Mouse (Mus musculus) left cerebral cortex, postnatal 25 days (tissue): ENCODE measurements around the gene Rsph3b. TPM values are rescaled to one million over a fixed set of nuclear protein-coding genes. Genes with fewer than 3 reads are reported as not detected.

ENCODE experiments used
- DNase-seq, 2 experiments: peaks; one replicate each; pipeline ENCODE4 v3.0.0; 2022; ENCODE audit warnings: low spot score in 2 of 2, mixed read lengths in 1 of 2
- intact Hi-C: fragments of 180-260 bp; cut with DNase I; formaldehyde crosslinking; loops from one replicate; pipeline ENCODE4 v1.15.1; 2025
- microRNA-seq, 2 experiments: library from miRNA; unstranded; fragments of <30 nt; microRNA quantifications; one replicate each; pipeline ENCODE4 v1.2.0; 2022
- total RNA-seq, 2 experiments: library from RNA; stranded (reverse); gene quantifications; 2 replicates each; pipeline ENCODE4 v1.2.3; 2021

The Rsph3b gene
- total RNA-seq, 2 experiments from 2014 or later, result 31.3 to 32.3 TPM

DNA sequence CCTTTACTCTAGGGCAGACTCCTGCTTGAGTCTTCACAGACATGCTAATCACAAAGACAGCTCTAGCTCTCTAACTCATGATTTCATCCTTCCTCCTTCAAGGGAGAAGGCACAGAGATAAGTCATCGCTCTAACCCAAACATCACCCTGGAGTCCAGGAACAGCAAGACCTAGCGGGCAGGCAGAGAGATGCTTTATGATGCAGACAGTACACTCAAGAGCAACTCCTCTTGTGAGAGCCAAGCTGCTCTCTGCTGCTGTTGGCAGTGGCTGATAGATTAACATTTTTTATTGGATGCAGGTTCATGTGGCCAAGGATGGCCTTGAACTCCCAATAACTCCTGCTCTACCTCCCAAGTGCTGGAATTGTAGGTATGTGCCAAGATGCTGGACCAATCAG lies 77.1 kb downstream of the Rsph3b start:
- DNase-seq, result no peak
- intact Hi-C loops, result no loop called here

DNA sequence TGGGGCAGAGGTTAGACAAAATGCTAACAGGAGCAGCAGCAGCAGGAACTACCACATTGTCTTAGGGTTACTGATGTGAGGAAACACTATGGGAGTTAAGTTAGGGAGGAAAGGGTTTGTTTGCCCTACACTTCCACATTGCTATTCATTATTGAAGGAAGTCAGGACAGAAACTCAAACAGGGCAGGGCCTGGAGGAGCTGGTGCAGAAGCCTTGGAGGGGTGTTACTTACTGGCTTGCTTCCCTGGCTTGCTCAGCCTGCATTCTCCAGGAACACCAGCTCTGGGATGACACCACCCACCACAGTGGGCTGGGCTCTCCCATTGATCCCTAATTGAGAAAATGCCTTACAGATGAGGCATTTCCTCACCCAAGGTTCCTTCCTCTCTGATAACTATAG lies 79.7 kb downstream of the Rsph3b start:
- DNase-seq, result no peak
- intact Hi-C loops, result no loop called here

DNA sequence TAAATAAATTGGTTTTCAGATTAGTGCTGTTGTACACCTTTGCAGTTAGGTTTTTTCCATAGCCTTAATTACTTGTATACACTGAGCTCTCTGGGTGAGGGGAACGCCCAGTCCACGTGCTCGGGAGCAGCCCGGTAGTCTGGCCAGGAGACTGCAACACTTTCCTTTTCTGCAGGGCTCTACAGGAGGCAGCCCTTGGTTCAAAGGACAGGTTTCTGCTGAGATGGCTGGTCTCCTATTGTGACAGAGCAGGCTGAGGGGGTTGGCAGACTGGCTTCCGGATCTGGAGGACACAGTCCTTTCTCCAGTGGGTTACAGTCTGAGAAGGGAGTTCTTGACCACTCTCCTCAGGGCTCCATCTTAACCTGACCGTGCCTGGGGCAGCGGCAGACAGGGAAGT lies 80.7 kb downstream of the Rsph3b start:
- intact Hi-C loops, result no loop called here
- DNase-seq, result no peak

DNA sequence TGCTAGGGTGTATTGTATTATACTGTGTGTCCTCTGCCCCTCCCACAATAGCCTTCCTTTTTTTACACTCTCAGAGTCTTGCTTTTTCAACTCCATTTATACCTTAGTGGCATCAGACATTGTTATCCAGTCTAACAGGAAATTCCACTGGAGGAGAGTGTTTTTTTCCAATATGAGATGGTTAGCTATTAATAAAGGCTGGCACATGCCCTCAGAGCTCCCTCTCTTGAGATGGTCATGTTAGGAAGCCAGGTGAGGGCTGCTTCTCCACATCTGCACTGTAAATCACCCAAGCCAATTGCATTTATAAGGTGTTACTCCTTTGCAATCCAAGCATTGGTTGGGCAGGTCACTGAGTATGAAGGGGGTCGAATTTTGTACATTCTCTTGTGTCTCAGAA lies 81.9 kb downstream of the Rsph3b start:
- intact Hi-C loops, result no loop called here
- no peak for DNase-seq

DNA sequence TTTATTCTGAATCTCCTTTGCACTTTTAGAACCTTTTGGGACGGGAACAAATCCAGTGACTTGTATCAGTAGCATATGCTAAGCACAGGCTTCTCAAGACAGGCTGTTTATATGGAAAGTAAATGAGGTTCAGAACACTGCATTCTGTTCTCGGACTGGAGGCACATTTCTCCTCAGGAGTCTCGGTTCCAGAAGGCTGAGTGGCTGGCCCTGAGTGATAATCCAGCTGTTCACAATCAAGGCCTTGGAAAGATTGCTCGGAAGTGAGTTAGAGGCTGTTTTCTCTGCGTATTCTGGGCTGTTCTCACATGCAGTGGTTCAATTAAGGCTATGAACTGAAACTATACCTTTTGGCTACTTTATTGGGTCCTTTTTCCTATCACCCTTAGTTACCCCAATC lies 82.9 kb downstream of the Rsph3b start:
- no peak for DNase-seq
- intact Hi-C loops, result no loop called here

DNA sequence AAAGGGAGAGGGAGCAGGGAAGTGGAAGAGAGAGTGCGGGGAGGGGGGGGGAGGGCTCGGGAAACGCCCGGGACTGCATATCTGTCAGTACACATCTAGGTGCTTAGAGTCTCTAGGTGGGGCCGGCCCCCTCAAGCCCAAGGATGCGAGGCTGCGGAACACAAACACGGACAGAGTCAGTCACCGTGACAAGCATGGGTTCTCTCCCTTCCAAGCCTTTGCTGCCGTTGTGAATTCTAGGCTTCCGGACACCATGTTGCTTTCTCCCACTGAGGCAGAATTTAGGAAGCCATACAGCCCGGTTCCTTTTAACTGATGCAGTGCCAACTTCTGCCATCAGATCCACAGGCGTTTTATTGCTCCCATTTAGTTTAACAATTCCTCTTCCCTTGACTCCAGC lies 83.6 kb downstream of the Rsph3b start:
- no peak for DNase-seq
- intact Hi-C loops, result loop anchor here (5.0 kb wide), 1 partner anchor 83 kb away; the partner anchor contains the start of gene Ezr

DNA sequence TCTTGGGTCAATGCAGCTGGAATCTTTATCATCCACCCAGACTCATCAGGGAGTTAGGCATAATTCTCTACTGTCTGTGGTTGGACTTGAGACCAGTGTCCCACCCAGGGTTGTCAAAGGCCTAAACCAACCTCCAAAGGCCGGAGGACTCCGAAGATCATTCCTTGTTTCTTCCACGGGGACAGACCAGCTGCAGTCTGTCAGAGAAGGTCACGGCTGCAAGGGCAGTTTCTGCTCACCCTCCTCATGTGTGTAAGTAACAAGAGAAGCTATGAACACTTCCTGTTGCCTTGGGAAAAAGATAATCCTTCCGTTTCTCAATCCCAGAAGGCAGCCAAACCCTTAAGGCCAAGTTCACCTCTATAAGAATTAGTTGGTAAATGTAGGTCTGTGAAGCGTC lies 85.0 kb downstream of the Rsph3b start:
- no peak for DNase-seq
- intact Hi-C loops, result loop anchor here (5.0 kb wide), 1 partner anchor 81 kb away; the partner anchor contains the start of gene Ezr

DNA sequence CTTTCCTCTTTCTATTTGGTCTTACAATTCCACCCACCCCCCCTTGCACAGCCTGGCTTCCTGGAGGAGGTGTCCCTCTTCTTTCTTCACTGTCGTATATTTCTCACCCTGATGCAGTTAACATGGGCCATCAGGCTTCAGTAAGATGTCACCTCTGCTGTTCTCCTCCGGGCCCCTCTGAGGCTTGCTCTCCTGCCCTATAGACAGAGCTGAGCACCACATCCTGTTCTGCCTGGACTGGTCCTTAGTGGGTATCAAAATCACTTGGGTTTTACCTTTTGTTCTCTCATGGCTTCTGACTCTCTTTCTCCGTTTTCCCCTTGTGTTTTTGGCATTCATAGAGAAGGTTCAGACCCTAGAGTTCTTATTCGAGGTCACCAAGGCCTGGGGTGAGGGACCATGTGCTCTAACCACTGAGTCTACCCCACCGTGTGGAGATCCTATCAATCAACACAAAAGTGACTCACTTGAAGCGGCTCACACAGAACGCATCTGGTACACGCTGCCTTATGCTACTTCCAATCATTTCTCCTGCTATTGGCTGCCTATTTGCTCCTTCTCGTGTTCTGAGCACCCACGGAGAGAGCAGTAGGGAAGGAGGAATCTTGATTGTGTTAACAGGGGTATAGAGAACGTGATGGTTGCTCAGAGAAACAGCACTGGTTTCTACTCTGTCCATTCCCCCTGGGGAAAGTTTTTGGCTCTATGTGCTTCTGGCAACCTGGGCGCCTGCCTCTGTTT lies 86.3 kb downstream of the Rsph3b start:
- intact Hi-C loops, result loop anchor here (5.0 kb wide), 1 partner anchor 80 kb away; the partner anchor contains the start of gene Ezr

DNA sequence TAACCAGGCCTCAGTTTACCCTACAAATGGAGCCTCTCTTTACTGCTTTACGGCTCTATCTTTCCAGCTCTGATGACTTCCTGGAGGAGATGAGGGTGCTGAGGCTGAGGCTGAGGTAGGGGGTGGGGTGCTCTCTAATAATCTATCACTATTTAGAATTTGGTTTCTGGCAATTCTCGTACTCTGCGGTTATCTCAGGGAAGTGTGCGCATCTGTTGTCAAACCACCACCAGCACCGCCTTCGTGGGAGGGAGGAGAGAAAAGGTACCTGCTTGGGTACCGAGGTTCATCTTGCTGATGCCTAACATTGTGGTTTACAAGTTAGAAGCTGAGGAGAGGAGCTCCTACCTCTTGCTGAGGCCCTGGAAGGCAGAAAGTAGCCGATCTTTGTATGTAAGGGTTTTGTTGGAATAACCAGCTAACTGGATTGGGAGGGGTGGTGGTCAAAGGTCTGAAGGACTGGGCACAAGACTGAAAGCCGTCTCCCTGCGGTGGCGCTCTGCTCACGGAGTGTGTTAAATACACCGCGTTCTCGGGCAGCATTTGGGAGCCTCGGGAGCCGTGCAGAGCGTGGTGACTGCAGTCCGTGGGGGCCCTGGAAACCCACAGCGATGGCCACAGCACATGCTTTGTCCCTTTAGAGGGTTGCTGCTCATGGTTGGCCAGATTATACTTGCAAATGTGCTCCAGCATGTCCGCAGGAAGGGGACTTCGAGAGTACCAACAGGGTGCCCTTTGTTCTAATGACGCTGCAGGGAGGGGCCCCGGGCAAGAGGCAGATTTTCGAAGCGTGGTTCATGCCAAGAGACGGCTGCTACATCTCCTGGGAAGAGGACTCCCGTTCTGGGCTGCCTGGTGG lies 87.1 kb downstream of the Rsph3b start:
- DNase-seq, result peak; percentile 61 to 74
- intact Hi-C loops, result loop anchor here (5.0 kb wide), 1 partner anchor 79 kb away; the partner anchor contains the start of gene Ezr

More for the DNA sequence above, 86.3 kb downstream of the Rsph3b start:
- DNase-seq, result no peak

DNA sequence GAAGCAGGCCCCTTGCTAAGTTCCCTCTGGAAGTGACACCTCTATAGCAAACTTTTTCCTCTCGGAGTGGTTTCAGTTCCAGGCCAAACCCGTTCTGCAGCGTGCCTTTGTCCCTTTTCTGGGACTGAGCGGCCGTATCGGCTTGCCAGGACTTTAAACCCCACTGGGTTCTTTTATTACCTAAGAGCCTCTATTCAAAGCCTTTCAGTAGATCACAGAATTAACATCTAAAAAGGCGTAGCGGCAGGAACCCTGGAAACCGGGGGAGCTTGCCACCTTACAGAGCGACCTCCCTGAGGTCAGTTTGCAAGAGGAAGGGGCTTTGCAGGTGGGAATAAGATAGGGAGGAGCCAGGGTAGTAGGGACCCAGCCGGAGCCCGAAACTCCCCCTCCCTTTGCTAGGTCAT lies 88.0 kb downstream of the Rsph3b start:
- intact Hi-C loops, result loop anchor here (5.0 kb wide), 1 partner anchor 78 kb away; the partner anchor contains the start of gene Ezr
- DNase-seq, result peak in 1 of 2 experiments; percentile 31

DNA sequence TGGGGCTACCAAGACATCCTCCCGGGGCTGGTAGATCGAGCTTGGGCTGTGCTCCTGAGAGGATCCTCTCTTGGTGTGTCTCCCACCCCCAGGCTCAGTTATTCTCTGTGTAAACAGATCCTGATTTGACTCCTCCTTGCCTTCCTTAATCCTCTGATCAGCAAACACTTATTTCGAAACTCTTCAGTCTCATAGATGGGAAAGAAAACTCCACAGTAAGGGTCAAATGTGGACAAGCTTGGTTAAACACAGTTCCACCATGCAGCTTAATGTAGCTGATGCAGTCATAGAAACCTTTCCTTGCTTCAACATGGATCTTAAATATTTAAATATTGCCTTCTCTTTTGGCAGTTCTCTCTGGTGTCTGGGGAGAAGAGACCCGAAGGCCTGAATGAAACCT lies 88.4 kb downstream of the Rsph3b start:
- DNase-seq, result no peak
- intact Hi-C loops, result loop anchor here (5.0 kb wide), 1 partner anchor 78 kb away; the partner anchor contains the start of gene Ezr

Small RNAs within 50 kb of the gene (microRNA-seq; reads per million reads assigned to microRNA genes)
- 0 reads per million in 2 experiments for gene Mir692-1

Other genes with a start within 250 kb of the Rsph3b start
- gene Ezr, start 165.9 kb downstream of the Rsph3b start, total RNA-seq, result 10 to 100 TPM; 44.7 to 55.6 TPM
- 10 to 100 TPM; 25.8 to 27.7 TPM for gene Tagap1, start 12.5 kb upstream of the Rsph3b start, total RNA-seq
- gene Rnaset2b, start 22.0 kb upstream of the Rsph3b start, total RNA-seq, result 10 to 100 TPM; 41.5 to 49.2 TPM
- under 1 TPM in 1 of 2 experiments, not detected in 1; 0.44 TPM for gene Gm49721, start 30.2 kb upstream of the Rsph3b start, total RNA-seq
- 1 to 10 TPM; 1.2 to 2.7 TPM for gene Gm1604a, start 76.9 kb upstream of the Rsph3b start, total RNA-seq
- gene Rps6ka2, start 221.4 kb upstream of the Rsph3b start, total RNA-seq, result 10 to 100 TPM; 57.1 to 59.2 TPM